Mouse (Mus musculus): Measurements from ENCODE around the gene Snx9. TPM values are rescaled to one million over a fixed set of nuclear protein-coding genes. Genes with fewer than 3 reads are reported as not detected.

Gene Snx9
- total RNA-seq, 2 experiments from 2014 or later = 21.5 to 22.4 TPM

GRCm38 (mm10) chr17:5885474-5885873, 44.3 kb downstream of the Snx9 start:
- DNase-seq = peak; percentile 57

- DNase-seq = no peak
Observed at GRCm38 (mm10) chr17:5886181-5886810, 45.2 kb downstream of the Snx9 start.

- no peak for DNase-seq
Observed at GRCm38 (mm10) chr17:5886943-5887800, 46.0 kb downstream of the Snx9 start.

GRCm38 (mm10) chr17:5890429-5890828, 49.3 kb downstream of the Snx9 start:
- DNase-seq = peak; percentile 67

GRCm38 (mm10) chr17:5891933-5892683, 51.0 kb downstream of the Snx9 start:
- DNase-seq = no peak

- DNase-seq = no peak
Observed at GRCm38 (mm10) chr17:5893092-5893491, 52.0 kb downstream of the Snx9 start.

- DNase-seq = no peak
Observed at GRCm38 (mm10) chr17:5893574-5894148, 52.5 kb downstream of the Snx9 start.

GRCm38 (mm10) chr17:5896066-5896465, 54.9 kb downstream of the Snx9 start:
- no peak for DNase-seq

GRCm38 (mm10) chr17:5896607-5897006, 55.5 kb downstream of the Snx9 start:
- no peak for DNase-seq

- no peak for DNase-seq
Observed at GRCm38 (mm10) chr17:5897326-5898200, 56.4 kb downstream of the Snx9 start.

- DNase-seq = no peak
Observed at GRCm38 (mm10) chr17:5899251-5899650, 58.1 kb downstream of the Snx9 start.

GRCm38 (mm10) chr17:5901381-5901780, 60.3 kb downstream of the Snx9 start:
- no peak for DNase-seq

GRCm38 (mm10) chr17:5903630-5904301, 62.6 kb downstream of the Snx9 start:
- DNase-seq = no peak

GRCm38 (mm10) chr17:5909681-5910080, 68.6 kb downstream of the Snx9 start:
- DNase-seq = no peak

GRCm38 (mm10) chr17:5911591-5911990, 70.5 kb downstream of the Snx9 start:
- no peak for DNase-seq

- no peak for DNase-seq
Observed at GRCm38 (mm10) chr17:5912797-5913196, 71.7 kb downstream of the Snx9 start.

- peak; percentile 63 for DNase-seq
Observed at GRCm38 (mm10) chr17:5914217-5914616, 73.1 kb downstream of the Snx9 start.

GRCm38 (mm10) chr17:5921954-5922353, 80.8 kb downstream of the Snx9 start:
- no peak for DNase-seq

GRCm38 (mm10) chr17:5923281-5923680, 82.2 kb downstream of the Snx9 start:
- no peak for DNase-seq

- DNase-seq = no peak
Observed at GRCm38 (mm10) chr17:5924238-5924637, 83.1 kb downstream of the Snx9 start.

GRCm38 (mm10) chr17:5926710-5927109, 85.6 kb downstream of the Snx9 start:
- DNase-seq = no peak

All from gastrocnemius, postnatal 25 days (tissue).